Mouse (Mus musculus) thymus, adult 18-20 months (tissue): ENCODE data around the gene 2310046K23Rik.
"Not testable (repeated sequence)": the region's sequence is repeated elsewhere in the genome, so short reads cannot be mapped to it uniquely, and the experiment has no call there.

Experiments used
- DNase-seq, 2 experiments: peaks; one replicate each; pipeline ENCODE4 v3.0.0; 2022; ENCODE audit warnings: mixed read lengths in 2 of 2

The 2310046K23Rik gene

GRCm38 (mm10) chr3:92534411-92534810 is at the start of gene 2310046K23Rik:
2310046K23Rik (minus strand) TSS chr3:92534511.
- no peak for DNase-seq

GRCm38 (mm10) chr3:92583164-92583826 is 49.0 kb upstream of the 2310046K23Rik start:
- DNase-seq = no peak

GRCm38 (mm10) chr3:92579508-92579907 is 45.2 kb upstream of the 2310046K23Rik start:
- no peak for DNase-seq

GRCm38 (mm10) chr3:92578652-92579413 is 44.5 kb upstream of the 2310046K23Rik start:
- no peak for DNase-seq

DNA sequence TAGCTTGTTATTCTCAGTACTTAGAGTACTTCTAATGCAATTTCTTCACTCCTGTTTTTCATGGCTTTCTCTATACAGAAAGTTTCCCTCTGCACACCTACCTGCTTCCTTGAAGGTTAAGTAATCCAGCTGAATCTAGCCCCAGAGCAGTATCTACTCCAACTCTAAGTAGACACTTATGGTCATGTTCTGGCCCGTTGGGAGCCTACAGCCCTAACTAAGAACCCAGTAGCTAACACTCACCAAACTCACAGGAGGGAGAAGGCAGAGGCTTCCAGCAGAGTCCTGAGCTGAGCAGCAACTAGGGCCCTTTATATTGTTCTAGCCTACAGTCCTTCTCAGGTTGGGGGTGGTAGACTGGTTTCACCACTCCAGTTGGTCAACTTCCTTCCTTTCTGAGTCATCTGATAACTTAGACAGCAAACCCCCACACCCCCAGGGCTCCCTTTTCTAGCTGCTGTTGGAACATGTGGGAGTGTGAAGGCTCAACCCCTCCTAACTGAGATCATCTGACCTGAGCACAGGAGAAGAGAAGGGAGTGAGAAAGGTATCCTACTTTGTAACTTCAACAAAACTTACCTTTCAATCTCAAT is 39.2 kb upstream of the 2310046K23Rik start, which contains the start of gene Ivl:
Gene Ivl (minus strand): TSS at position 287 of the 593 bp plus-strand sequence.
- DNase-seq = no peak

DNA sequence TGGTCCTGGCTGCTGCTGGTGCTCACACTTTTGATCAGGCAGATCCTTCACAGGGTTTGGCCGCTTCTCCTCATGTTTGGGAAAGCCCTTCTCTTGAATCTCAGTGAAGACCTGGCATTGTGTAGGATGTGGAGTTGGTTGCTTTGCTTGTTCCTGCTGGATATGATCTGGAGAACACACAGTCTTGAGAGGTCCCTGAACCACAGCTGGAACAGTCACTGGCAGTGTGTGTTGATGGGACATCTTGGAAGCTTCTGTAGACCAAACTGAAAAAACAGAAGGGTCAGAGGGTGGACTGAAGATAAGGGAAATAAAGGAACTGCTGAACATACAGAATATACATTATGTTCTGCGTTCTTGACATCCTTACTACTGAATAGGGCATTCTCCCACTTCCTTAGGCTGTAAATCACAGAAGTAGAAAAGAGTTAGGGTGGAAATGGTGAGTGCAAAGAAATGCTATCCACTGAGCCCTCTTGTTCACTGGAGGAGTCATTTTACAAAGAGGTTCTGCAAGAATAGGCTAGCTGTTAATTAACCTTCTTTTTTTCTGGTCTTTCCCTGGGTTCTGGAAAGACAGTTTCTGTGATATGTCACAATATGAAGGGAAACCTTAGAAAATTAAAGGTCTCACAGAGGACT is 38.3 kb upstream of the 2310046K23Rik start:
- DNase-seq = no peak

DNA sequence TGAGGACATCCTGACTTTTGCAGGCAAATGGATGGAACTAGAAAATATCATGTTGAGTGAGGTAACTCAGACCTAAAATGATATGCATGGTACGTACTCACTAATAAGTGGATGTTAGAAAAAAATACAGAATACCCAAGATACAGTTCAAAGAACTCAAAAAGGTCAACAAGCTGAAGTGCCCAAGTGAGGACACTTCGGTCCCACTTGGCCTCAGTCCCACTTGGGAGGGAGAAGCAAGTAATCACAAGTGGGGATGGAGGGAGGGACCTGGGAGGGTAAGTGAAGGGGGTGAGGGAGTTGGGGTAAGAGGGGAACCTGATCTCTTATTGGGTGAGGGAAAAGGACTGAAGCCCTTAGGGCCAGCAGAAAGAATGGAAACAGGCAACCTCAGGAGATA is 34.4 kb upstream of the 2310046K23Rik start:
- no peak for DNase-seq

- no peak for DNase-seq
Observed at GRCm38 (mm10) chr3:92565418-92565817, 31.1 kb upstream of the 2310046K23Rik start.

GRCm38 (mm10) chr3:92512325-92512724 is 22.0 kb downstream of the 2310046K23Rik start:
- DNase-seq = no peak

GRCm38 (mm10) chr3:92510786-92511185 is 23.5 kb downstream of the 2310046K23Rik start:
- DNase-seq = no peak

DNA sequence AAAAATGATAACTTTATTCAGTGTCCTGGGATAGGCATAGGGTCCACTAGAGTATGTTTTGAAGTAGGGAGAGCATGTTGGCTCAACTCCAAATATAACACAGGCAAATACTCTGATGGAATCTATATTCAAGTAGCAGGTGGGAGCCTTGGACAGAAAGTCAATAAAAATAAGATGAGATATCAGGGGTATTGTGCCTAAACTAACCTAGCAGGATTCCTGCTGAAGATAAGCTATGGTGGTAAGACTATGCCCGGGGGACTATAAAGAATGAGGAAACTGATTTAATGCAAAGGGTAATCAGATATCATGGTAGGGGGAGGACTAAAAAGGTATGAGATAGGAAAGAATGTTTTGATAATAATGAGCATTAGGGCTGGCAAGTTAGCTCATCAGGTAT is 26.1 kb downstream of the 2310046K23Rik start:
- DNase-seq = no peak

- DNase-seq = no peak
Observed at GRCm38 (mm10) chr3:92503528-92503927, 30.8 kb downstream of the 2310046K23Rik start.

- no peak for DNase-seq
Observed at GRCm38 (mm10) chr3:92500393-92500792, 33.9 kb downstream of the 2310046K23Rik start, which contains the start of gene Sprr4. Sprr4 (minus strand) TSS chr3:92500493.

DNA sequence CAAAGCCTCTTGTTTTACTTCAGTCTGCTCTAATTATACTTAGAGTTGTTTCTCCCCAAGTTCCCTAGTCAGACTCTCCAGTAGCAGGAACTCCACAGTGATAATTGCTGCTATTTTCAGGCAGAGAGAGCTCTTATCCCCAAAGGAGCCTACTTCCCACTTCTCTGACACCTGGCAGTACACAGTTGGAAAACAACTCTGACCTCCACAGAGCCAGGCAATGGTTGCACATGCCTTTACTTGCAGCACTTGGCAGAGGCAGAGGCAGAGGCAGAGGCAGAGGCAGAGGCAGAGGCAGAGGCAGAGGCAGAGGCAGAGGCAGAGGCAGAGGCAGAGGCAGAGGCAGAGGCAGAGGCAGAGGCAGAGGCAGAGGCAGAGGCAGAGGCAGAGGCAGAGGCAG is 44.0 kb downstream of the 2310046K23Rik start:
- DNase-seq = not testable (repeated sequence)

- no peak for DNase-seq
Observed at GRCm38 (mm10) chr3:92486307-92486706, 48.0 kb downstream of the 2310046K23Rik start.

DNA sequence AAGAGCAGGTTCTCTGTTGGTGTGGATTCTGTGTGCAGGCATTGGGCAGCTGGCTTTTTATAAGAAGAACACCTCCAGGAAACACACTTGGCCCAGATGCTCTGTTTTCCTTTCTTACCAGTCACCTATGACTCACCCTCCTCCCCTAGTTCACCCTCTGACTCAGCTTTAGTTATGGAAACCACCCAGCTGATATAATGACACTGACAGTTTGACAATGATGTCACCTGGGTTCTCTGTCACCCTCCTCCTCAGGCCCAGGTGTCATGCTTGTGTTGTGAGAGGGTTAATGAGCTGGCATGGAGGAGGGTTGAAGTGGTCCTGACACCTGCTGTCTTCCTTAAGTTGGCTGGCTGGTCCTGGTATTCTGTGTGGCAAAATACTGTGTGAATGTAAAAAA is 48.4 kb downstream of the 2310046K23Rik start, which contains the start of gene Sprr1a:
Gene Sprr1a (minus strand): TSS at position 33 of the 400 bp plus-strand sequence.
- DNase-seq = no peak
